Mouse (Mus musculus) brown adipose tissue, adult 24 weeks (tissue): ENCODE results near the gene Gng5. TPM values are rescaled to one million over a fixed set of nuclear protein-coding genes. Genes with fewer than 3 reads are reported as not detected.

Source experiments
- H3K27ac ChIP-seq: fragments of 200-500 bp; replicated peaks from 2 replicates; pipeline ENCODE4 v1.5.1; 2012; ENCODE audit warnings: low read depth, mild to moderate bottlenecking, low read length
- H3K4me1 ChIP-seq: fragments of 200-500 bp; 2 replicates; pipeline ENCODE4 v1.6.1; 2012; ENCODE audit warnings: low read length, mixed read lengths; ENCODE audit not compliant: control insufficient read depth, insufficient read depth, insufficient read length
- H3K4me3 ChIP-seq: fragments of 200-500 bp; 2 replicates; pipeline ENCODE4 v1.5.1; 2012; ENCODE audit warnings: low read depth, mild to moderate bottlenecking, low read length, moderate library complexity; ENCODE audit not compliant: insufficient read depth
- polyA plus RNA-seq: library from polyadenylated mRNA; stranded (reverse); fragments of >200 nt; gene quantifications from 2 replicates; pipeline ENCODE4 v1.2.4, GENCODE M21; 2012; ENCODE audit not compliant: missing spikeins, insufficient read depth, insufficient read length

The Gng5 gene
- 398 and 520 TPM in 2 replicates for polyA plus RNA-seq

DNA sequence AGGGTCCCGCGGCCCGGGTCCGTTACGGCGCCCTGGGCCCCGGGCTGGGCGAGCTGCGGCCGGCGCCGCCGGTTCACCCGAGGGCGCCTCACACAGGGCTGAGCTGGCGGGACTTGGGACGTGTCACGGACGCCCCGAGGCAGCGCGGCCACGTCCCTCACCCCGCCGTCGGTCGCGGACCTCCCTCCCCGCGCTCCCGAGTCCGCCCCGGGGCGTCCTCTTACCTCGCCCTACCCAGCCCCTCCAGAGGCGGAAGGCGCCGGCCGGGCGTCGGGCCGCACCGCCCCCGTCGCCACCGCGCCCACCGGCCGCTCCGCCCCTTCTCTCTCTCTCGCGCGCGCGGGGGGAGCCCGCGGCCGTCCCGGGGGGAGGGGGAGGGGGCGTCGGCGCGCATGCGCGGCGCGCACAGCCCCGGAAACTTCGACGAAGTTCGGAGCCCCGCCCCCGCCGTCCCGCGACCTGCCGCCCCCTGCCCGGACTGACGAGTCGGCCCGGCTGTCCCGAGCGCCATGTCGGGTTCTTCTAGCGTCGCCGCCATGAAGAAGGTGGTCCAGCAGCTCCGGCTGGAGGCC lies at the start of gene Gng5, which contains the start of gene Spata1:
Gene Gng5, plus strand, starts transcription at position 377 of the 572 bp plus-strand sequence.
Gene Spata1, minus strand, starts transcription at position 323 of the 572 bp plus-strand sequence.
- H3K27ac ChIP-seq = peak within 1 kb of the TSS; percentile 99
- H3K4me1 ChIP-seq = peaks cover 10% of the 10 kb centered on the region
- peak within 1 kb of the TSS; percentile 100 for H3K4me3 ChIP-seq

DNA sequence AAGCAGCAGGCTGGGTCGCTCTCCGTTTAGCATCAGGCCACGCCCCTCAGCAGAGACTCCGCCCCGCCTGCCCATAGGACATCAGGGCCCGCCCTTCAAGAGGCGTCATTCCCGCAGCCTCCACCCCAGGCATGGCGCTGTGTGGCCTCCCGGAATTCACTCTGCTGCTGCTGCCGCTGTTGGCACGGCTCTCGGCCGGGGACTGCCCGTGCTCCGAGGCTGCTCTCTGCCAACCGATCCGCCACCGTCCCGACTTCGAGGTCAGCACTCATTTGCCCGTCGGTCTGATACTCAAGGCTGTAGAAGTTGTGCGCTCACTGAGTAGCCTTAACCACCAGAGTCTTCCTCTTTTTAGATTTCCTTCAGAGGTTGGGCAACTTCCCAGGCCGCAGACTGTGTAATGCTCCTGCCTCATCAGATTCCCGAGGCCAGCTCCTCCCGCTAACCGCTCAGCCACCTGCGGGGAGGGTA lies 49.2 kb upstream of the Gng5 start:
- H3K27ac ChIP-seq = peak overlapping the region; percentile 82
- peaks cover 4% of the 10 kb centered on the region; the same call in 1 of the 2 replicates for H3K4me1 ChIP-seq
- peak overlapping the region; percentile 76 for H3K4me3 ChIP-seq

DNA sequence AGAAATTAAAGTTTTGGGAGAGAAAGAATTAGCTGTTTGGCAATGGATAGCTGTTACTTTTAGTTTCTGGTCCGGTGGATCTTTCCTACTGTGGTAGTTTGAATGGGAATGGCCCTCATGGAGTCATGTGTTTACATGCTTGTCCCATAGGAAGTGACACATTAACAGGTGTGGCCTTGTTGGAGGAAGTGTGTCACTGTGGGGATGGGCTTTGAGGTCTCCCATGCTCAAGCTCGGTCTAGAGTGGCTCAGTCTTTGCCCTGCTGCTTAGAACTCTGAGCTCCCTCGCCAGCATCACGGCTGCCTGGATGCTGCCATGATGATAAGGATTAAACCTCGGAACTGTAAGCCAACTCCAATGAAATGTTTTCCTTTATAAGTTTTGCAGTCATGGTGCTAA lies 48.2 kb upstream of the Gng5 start:
- Histone ChIP-seq H3K27ac (no peak overlapping the region), H3K4me1 (peaks cover 4% of the 10 kb centered on the region; the same call in 1 of the 2 replicates), H3K4me3 (no peak overlapping the region)

DNA sequence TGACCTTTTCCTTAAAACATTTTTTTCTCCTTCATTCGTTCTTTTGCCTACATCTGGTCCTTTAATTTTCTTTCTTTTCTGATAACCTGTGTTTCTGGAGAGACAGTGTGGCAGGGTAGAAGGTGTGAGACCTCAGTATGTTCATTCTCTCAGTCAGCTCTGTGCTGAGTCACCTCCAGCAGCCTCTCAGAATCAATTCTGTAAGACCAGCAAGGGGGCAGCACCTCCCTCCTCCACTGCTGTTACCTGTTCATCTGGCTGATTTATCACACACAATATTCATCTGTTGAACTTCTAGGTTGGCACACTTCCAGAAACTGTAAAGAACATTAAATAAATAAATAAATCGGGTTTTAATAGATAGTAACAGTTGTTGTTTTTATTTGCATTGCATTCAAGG lies 36.7 kb upstream of the Gng5 start:
- H3K27ac ChIP-seq = no peak overlapping the region
- H3K4me1 ChIP-seq = no peaks in the 10 kb centered on the region
- no peak overlapping the region for H3K4me3 ChIP-seq

DNA sequence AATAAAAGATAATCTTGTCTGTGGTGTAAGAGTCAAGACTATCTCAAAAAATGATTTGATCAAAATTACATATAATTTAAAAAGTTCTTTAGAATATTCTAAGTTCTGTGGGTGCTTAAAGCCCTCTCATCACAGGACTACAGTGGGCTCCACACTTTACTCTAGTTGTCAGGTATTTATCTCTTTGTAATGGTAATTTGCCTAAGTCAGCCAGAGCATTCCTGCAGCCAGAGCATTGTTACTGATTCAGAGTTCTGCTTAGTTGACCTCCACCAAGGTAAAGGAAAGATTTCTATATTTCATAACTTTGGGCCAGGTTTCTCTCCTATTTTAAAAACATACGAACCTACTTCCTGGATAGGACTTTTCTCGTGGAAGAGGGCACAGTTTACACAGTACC lies 30.4 kb upstream of the Gng5 start:
- H3K4me3 ChIP-seq = no peak overlapping the region
- H3K27ac ChIP-seq = no peak overlapping the region
- H3K4me1 ChIP-seq = no peaks in the 10 kb centered on the region

DNA sequence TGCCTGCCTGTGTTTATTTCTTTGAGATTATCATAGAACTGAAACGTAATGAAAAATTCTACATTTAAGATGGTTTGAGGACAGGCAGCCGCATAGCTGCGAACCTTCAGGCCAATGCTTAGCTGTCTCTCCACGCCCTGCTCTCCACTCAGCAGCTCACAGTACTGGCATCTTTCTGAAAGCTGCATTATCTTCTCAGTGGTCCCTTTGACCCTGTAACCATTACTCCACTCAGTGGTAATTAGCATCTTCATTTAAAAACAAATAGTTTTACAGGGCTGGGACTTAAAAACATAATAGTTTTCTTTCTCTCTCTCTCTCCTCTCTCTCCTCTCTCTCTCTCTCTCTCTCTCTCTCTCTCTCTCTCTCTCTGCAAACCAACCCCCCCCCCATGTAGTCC lies 26.9 kb upstream of the Gng5 start:
- H3K4me3 ChIP-seq = no peak overlapping the region

DNA sequence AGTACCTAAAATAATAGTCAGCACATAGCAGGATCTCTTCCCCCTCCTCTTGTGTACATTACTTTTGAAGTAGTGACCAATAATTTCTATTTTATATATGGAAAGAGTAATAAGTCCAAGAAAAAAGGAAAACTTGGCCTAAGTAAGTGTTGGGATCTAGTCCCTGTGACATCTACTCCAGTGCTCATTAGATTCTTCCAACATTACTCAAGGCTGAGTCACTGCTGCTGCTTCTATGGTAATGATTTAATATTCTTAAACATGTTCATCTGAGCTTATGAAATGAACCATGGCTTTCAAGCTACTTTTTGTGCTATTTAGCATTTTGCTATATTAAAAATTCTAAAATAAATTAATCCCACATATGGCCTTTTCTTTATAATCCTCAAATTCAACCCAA lies 25.9 kb upstream of the Gng5 start:
- Histone ChIP-seq H3K4me3 (no peak overlapping the region), H3K27ac (no peak overlapping the region), H3K4me1 (no peaks in the 10 kb centered on the region)

More for the DNA sequence above, 26.9 kb upstream of the Gng5 start:
- Histone ChIP-seq H3K4me1 (no peaks in the 10 kb centered on the region), H3K27ac (no peak overlapping the region)

DNA sequence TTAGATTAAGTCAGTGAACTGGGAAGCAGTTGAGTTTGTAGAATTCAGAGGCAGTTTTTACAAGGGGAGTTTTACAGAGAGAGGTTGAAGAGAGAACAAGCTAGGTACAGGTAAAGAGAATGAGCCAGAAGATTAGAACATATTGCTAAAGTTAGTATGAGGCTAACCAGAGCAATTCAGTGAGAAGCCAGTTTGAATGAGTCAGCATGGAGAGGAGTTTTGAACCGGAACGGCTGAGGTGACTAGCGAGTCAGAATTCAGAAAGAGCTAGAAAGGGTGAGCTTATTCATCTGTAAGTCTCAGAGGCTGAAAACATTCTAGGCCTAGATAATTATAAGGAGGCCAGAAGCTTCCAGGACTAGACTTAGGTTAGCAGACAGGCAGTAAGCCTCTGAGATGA lies 25.2 kb upstream of the Gng5 start:
- Histone ChIP-seq H3K4me3 (no peak overlapping the region), H3K4me1 (no peaks in the 10 kb centered on the region), H3K27ac (no peak overlapping the region)

DNA sequence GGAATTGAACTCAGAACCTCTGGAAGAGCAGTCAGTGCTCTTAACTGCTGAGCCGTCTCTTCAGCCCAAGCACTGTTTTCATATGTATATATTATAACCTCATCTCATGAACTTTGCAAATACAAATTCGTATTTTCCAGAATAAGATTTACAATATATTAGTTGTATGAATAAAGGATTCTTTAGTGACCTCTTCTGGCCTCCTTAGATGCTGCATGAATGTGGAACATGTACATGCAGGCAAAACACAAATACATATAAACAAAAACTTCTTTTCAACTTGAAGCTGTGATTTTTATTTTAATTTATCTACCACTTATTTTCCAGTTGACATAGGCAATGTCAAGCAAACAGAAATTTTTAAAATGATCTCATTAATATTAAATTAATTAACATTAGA lies 17.6 kb upstream of the Gng5 start:
- Histone ChIP-seq H3K4me3 (no peak overlapping the region), H3K4me1 (no peaks in the 10 kb centered on the region), H3K27ac (no peak overlapping the region)

DNA sequence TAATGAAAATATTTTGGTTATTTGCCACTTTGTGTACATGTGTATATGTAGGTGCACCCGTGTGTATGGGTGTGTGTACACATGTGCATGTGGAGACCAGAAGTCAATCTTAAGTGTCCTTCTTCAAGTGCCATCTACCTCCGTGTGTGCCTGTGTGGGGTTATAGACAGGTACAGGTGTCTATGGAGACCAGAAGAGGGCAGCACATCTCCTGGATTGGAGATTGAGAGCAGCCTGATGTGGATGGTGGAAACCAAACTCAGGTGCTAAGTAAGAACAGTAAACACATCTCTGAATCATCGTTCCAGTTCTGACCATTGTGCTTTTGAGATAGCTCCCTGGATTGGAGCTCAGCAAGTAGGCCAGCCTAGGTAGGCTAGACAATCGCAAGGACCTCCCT lies 13.1 kb upstream of the Gng5 start:
- no peak overlapping the region for H3K4me3 ChIP-seq
- H3K4me1 ChIP-seq = no peaks in the 10 kb centered on the region
- H3K27ac ChIP-seq = no peak overlapping the region

DNA sequence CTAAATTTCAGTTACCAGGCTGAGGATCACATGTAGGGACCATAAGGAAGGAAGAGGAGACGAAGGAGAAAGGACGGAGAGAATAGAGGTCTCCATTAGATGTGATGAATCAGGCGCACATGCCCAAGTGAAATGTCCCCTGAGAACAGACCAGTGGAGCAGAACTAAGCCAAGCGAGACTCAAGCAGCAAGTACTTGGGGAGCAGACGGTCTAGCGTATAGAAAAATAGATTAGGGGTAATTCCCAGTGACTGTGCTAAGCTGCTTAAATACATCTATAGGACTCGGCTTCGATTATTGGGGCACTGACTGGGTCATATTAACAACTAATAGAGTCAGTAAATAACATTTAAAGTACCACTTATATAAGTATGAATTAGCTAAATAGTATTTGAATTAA lies 4.7 kb upstream of the Gng5 start:
- H3K4me3 ChIP-seq = no peak overlapping the region
- H3K4me1 ChIP-seq = no peaks in the 10 kb centered on the region
- H3K27ac ChIP-seq = no peak overlapping the region

DNA sequence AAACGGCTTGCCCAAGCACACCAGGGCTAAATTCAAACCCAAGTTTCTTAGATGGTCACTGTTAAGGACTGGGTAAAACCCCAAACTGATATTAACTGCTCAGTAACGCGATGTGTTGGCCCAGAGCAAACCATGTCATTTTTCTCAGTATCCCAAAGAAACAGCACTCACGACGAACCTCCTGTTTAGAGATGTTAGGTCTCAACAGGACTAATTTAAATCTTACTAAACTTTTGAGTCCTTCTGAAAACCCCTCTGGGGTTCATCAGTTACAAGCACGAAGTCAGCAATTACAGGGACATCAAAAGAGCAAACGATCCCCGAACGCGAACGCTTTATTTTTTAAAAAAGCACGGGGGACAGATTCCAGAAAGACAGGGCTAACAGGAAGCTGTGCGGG lies 618 bp upstream of the Gng5 start:
- Histone ChIP-seq H3K4me3 (peak overlapping the region; percentile 95), H3K27ac (peak overlapping the region; percentile 88), H3K4me1 (peaks cover 10% of the 10 kb centered on the region)

DNA sequence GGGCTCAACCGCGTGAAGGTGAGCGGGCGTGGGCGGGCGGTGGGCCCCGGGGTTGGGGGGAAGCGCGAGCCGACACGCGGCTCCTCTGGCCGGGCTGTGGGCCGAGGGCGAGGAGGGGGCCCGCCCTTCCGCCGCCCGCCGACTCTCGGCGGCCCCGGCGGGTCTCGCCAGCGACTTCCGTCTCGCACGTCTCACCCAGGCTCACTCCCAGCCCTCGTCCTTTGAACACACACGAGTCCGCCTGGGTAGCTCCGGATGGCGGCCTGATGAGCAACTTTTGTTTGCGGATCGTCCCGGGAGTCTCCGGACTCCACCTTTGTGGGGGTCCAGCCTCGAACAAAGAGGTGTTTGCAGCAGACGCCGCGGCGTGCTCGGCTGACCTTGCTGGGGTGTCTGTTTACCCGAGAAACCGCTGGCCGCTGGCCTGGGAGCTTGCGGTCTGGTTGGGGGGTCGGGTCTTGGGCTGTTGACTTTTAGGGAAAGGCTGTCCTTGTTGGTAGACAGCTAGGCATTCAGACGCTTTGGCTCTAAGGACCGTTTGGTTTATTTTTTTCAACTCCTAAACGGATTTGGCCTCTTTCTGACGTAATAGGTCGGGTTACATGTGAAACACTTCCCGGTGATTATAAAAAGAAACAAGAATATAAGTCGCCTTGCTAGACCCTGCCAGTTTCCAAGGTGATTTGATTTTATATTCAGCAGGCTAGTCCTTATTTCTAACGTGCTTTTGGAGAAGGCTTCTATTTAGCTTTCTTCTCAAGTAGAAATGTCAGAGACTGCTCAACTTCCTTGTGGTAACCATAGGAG lies 599 bp downstream of the Gng5 start:
- Histone ChIP-seq H3K27ac (peak overlapping the region; percentile 99), H3K4me3 (peak overlapping the region; percentile 100), H3K4me1 (peaks cover 10% of the 10 kb centered on the region)

DNA sequence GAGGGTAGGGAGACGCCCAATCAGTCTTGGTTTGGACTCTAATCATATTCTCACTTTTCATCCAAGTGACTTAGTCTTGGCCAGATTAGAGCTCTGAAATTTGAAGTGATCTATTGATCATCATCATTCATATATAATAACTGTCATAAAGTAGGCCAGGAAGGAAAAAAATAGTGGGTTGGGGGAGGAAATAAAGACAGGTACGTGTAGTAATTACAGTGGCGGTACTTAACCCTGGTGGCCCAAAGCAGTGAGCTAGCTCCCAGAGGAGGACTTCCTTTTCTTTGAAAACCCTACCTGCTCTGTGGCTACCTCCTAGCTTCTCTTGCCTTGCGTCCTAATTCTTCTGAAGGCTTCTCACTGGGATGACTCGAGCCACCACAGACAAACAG lies 1.2 kb downstream of the Gng5 start:
- H3K4me3 ChIP-seq = peak overlapping the region; percentile 100
- H3K27ac ChIP-seq = peak overlapping the region; percentile 62
- peaks cover 10% of the 10 kb centered on the region for H3K4me1 ChIP-seq

DNA sequence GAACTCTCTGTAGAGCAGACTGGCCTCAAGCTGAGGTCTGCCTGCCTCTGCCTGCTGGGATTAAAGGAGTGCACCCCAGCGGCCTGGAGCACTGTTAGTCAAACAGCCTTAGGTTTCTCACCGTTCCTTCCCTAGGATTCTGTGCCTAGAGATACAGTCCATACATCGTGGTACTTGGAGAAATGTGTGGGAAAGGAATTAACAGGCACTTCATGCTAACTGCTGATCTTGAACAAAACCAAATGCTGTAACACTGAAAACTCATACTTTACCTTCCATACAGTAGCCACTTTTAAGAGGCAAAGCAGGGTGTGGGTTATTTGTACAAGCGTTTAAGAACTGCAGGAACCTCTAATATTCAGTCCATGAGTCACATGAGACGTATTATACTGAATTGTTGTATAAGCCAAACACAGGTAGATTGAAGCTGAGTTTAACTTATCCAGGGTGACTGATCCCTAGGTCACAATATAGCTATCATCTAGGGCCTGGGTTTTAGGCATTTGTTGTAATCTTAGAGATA lies 2.1 kb downstream of the Gng5 start:
- Histone ChIP-seq H3K27ac (peak overlapping the region; percentile 3), H3K4me3 (peak overlapping the region; percentile 100; the same call in 1 of the 2 replicates), H3K4me1 (peaks cover 10% of the 10 kb centered on the region)
